Mouse (Mus musculus): ENCODE measurements at regions not wholly inside any gene's neighbourhood (a gene's known extent, or its start where the extent isn't known, plus 50 kb on each side); places are given as distances from the start of the nearest gene placed in this dataset.

DNA sequence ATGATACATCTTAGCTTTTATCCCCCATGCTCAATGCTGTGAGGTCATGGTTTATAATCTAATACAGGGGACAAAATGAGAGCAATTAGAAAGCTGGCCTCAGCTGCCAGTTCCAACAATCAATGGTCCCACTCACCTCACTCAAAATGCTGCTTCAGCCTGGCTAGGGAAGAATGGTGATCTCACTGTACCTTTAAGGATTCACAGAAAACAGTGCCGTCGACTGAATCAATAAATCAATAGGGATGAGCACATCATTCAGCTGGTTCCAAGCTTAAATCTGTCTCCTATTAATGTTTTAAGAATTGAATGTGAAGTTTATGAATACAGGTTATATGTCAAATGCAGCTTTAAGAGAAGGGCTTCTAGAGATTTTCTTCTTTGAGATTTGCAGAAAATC lies 61.9 kb upstream of the Ncam2 start:
- DNase-seq, result peak; percentile 4

DNA sequence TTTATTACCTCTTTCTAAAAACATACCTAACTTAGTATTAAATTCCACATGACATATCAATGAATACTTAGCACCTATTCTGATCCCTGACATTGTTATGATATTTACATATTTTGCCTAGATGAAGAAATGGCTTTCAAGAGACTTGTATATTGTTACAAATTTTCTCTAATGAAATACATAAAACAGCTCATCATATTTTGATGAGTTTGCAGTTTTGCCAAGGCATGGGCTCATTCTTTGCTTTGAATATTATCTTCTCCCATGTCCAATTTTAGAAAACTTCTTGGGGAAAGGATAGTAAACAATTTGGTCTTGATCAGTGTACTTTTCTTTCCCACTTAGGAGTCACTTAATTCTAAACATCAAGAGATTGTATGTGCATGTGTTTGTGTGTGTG lies 54.5 kb upstream of the Ncam2 start:
- no peak for DNase-seq

DNA sequence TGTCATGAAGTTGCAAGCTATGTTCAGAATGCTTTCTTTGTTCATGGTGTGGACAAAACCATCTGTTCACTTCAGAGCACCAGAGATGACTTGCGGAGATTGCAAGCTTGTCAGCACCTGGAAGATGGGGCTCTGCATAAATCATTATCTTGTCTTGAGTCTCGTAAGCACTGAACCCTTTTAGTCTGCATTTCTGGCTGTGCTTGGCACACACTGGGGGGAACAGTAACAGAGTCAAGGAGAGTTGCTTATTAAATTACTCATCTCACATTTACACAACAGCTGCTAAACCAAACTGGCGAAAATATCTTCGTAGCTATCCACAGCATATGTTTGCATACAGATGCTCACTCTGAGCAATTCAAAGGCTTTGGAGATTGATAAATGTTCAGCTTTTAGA lies 51.0 kb upstream of the Ncam2 start:
- no peak for DNase-seq
